Mouse (Mus musculus) duodenum, adult 2 months (tissue): ENCODE data around the gene Gm13128. TPM values are rescaled to one million over a fixed set of nuclear protein-coding genes. Genes with fewer than 3 reads are reported as not detected.

ENCODE experiments used
- polyA plus RNA-seq: library from polyadenylated mRNA; depleted of rRNA; stranded (reverse); fragments of >200 nt; gene quantifications from 2 replicates; pipeline ENCODE4 v1.2.3, GENCODE M21; 2012; ENCODE audit warnings: low replicate concordance; rRNA removed

Gene Gm13128
- not detected in 2 replicates for polyA plus RNA-seq

DNA sequence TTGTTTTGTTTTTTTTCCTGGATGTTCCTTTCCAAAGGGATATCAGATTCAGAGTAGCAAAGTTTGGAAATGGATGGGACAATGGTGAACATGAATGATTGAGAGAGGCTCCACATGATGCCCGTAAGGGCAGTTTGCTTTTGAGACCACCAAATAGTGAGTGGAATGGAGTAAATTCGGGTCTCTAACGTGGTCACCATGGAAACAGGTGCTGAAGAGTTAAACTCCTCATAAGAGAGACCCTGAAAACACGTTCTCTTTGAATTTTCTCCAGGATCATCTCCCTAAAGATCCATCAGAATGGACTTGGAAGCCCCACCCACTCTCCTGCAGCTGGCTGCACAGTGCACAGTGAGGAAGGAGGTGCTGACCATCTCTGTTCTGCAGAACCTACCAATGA lies at the start of gene Gm13128:
Gm13128 (plus strand) TSS at position 301 of the 400 bp plus-strand sequence.

DNA sequence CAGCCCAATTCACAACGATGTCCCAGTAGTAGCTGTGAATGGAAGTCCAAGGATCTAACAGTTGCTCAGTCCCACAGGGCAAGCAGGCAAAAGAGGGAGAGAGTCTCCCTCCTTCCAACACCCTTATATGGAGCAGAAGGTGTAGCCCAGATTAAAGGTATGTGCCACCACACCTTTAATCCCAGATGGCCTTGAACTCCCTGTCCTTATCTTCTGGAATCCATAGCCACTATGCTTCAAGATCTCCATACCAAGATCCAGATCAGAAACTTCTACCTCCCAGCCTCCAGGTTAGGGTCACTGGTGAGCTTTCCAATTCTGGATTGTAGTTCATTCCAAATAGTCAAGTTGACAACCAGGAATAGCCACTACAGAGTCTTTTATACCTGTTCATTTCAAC lies 49.7 kb upstream of the Gm13128 start, which contains the start of gene Pramel5:
Pramel5 (minus strand) TSS at position 101 of the 400 bp plus-strand sequence.

DNA sequence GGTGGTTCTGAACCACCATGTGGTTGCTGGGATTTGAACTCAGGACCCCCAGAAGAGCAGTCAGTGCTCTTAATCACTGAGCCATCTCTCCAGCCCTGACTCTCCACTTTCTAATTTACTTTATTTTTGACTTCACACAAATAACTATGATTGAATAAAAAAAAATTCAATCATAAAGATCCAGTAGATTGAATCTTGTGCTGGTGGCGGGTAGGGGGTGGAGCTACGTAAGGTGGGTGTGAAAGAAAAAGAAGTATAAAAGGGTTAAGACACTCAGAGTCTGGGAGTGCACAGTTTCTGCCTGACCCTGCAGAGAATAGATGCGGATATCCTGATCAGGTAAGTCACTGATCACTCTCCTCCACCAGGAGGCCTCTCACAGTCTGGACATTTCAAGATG lies 27.6 kb downstream of the Gm13128 start, which contains the start of gene Gm13119:
Gm13119 (plus strand) TSS at position 301 of the 400 bp plus-strand sequence.

DNA sequence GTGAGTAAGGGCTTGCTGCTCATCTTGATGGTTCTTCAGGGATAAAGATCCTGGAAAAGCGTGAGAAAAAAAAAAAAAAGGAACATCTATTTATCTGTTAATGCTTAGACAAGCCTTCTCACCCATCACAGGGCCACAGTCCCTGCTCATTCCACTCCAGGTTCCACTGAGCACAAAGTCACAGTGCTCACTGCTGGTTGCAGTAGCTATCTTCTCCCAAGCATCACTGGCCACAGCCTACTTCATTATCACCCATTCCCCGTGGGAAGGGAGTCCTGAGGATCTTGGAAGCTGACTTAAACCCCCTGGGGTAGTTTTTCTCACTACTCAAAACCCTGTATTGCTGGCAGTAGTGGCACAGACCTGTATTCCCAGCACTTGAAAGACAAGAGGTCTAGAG lies 47.9 kb downstream of the Gm13128 start, which contains the start of gene Pramef20:
Pramef20 (minus strand) TSS at position 23 of the 400 bp plus-strand sequence.

Other genes with a start within 250 kb of the Gm13128 start
- gene Gm13102, start 223.8 kb upstream of the Gm13128 start, polyA plus RNA-seq, result not detected in 2 replicates
- not detected in 2 replicates for gene Oog3, start 167.6 kb upstream of the Gm13128 start, polyA plus RNA-seq
- gene Oog2, start 139.5 kb upstream of the Gm13128 start, polyA plus RNA-seq, result not detected in 2 replicates
- gene C87977, start 116.9 kb upstream of the Gm13128 start, polyA plus RNA-seq, result 0.22 TPM in 1 of 2 replicates, not detected in the other
- not detected in 2 replicates for gene Pramel5, start 49.8 kb upstream of the Gm13128 start, polyA plus RNA-seq
- gene Gm13119, start 27.7 kb downstream of the Gm13128 start, polyA plus RNA-seq, result not detected in 2 replicates
- not detected in 2 replicates for gene Pramef20, start 47.7 kb downstream of the Gm13128 start, polyA plus RNA-seq
- not detected in 2 replicates for gene Pramef12, start 78.2 kb downstream of the Gm13128 start, polyA plus RNA-seq
- not detected in 2 replicates for gene 1700012P22Rik, start 108.5 kb downstream of the Gm13128 start, polyA plus RNA-seq
- not detected in 2 replicates for gene Gm9944, start 123.1 kb downstream of the Gm13128 start, polyA plus RNA-seq
- gene Aadacl3, start 133.5 kb downstream of the Gm13128 start, polyA plus RNA-seq, result not detected in 2 replicates
- not detected in 2 replicates for gene 9430007A20Rik, start 189.6 kb downstream of the Gm13128 start, polyA plus RNA-seq
- not detected in 2 replicates for gene Gm13124, start 234.9 kb downstream of the Gm13128 start, polyA plus RNA-seq